Mouse (Mus musculus): ENCODE measurements around the gene Ptprt. TPM values are rescaled to one million over a fixed set of nuclear protein-coding genes. Genes with fewer than 3 reads are reported as not detected.

Ptprt gene
- polyA plus RNA-seq, 1 experiment from 2014 or later = 2.4 TPM

GRCm38 (mm10) chr2:161640805-161641204 lies 1020.1 kb downstream of the Ptprt start:
- Histone ChIP-seq H3K9me3 (ENCODE audit: control insufficient read depth, low read length) (no peaks in the 10 kb centered on the region), H3K36me3 (ENCODE audit: control insufficient read depth, insufficient read depth, low read length) (no peaks in the 10 kb centered on the region), H3K27ac (replicated peaks; ENCODE audit: low read depth, low read length) (no peak overlapping the region), H3K4me2 (ENCODE audit: low read depth, severe bottlenecking) (no peak overlapping the region), H3K27me3 (ENCODE audit: control insufficient read depth, insufficient read depth, low read length) (no peaks in the 10 kb centered on the region), H3K9ac (ENCODE audit: low read length) (no peak overlapping the region), H3K4me1 (ENCODE audit: control insufficient read depth, insufficient read depth, low read length) (no peaks in the 10 kb centered on the region), H3K4me3 (ENCODE audit: low read depth, low read length) (no peak overlapping the region)
- 86% methylated on average over 2 of the region's 2 CpGs for WGBS
- DNase-seq (ENCODE audit: low spot score) = no peak
- no peak for ATAC-seq (ENCODE audit: insufficient number of reproducible peaks, low FRiP score, low TSS enrichment, low read depth)

GRCm38 (mm10) chr2:161634084-161634483 lies 1026.9 kb downstream of the Ptprt start:
- H3K4me1 ChIP-seq (ENCODE audit: control insufficient read depth, insufficient read depth, low read length) = no peaks in the 10 kb centered on the region
- DNase-seq (ENCODE audit: low spot score) = no peak

GRCm38 (mm10) chr2:161625896-161626295 lies 1035.1 kb downstream of the Ptprt start:
- no peak for ATAC-seq (ENCODE audit: insufficient number of reproducible peaks, low FRiP score, low TSS enrichment, low read depth)

More at GRCm38 (mm10) chr2:161634084-161634483, 1026.9 kb downstream of the Ptprt start:
- H3K36me3 ChIP-seq (ENCODE audit: control insufficient read depth, insufficient read depth, low read length) = no peaks in the 10 kb centered on the region
- H3K9me3 ChIP-seq (ENCODE audit: control insufficient read depth, low read length) = no peaks in the 10 kb centered on the region
- no peak overlapping the region for H3K9ac ChIP-seq (ENCODE audit: low read length)
- H3K27ac ChIP-seq (replicated peaks; ENCODE audit: low read depth, low read length) = no peak overlapping the region
- ATAC-seq (ENCODE audit: insufficient number of reproducible peaks, low FRiP score, low TSS enrichment, low read depth) = no peak
- H3K4me3 ChIP-seq (ENCODE audit: low read depth, low read length) = no peak overlapping the region
- WGBS = 93% methylated on average over 2 of the region's 2 CpGs
- no peak overlapping the region for H3K4me2 ChIP-seq (ENCODE audit: low read depth, severe bottlenecking)
- no peaks in the 10 kb centered on the region for H3K27me3 ChIP-seq (ENCODE audit: control insufficient read depth, insufficient read depth, low read length)

GRCm38 (mm10) chr2:161608401-161608800 lies 1052.5 kb downstream of the Ptprt start:
- ATAC-seq (ENCODE audit: insufficient number of reproducible peaks, low FRiP score, low TSS enrichment, low read depth) (no peak), DNase-seq (ENCODE audit: low spot score) (no peak)
- H3K27me3 ChIP-seq (ENCODE audit: control insufficient read depth, insufficient read depth, low read length) = no peaks in the 10 kb centered on the region
- H3K4me2 ChIP-seq (ENCODE audit: low read depth, severe bottlenecking) = no peak overlapping the region
- no peaks in the 10 kb centered on the region for H3K9me3 ChIP-seq (ENCODE audit: control insufficient read depth, low read length)
- H3K4me1 ChIP-seq (ENCODE audit: control insufficient read depth, insufficient read depth, low read length) = no peaks in the 10 kb centered on the region
- H3K9ac ChIP-seq (ENCODE audit: low read length) = no peak overlapping the region
- 74% methylated on average over 4 of the region's 4 CpGs for WGBS
- no peak overlapping the region for H3K4me3 ChIP-seq (ENCODE audit: low read depth, low read length)
- no peak overlapping the region for H3K27ac ChIP-seq (replicated peaks; ENCODE audit: low read depth, low read length)
- no peaks in the 10 kb centered on the region for H3K36me3 ChIP-seq (ENCODE audit: control insufficient read depth, insufficient read depth, low read length)

More at GRCm38 (mm10) chr2:161625896-161626295, 1035.1 kb downstream of the Ptprt start:
- no peaks in the 10 kb centered on the region for H3K4me1 ChIP-seq (ENCODE audit: control insufficient read depth, insufficient read depth, low read length)
- no peak overlapping the region for H3K27ac ChIP-seq (replicated peaks; ENCODE audit: low read depth, low read length)
- no peak overlapping the region for H3K4me3 ChIP-seq (ENCODE audit: low read depth, low read length)
- no peaks in the 10 kb centered on the region for H3K27me3 ChIP-seq (ENCODE audit: control insufficient read depth, insufficient read depth, low read length)
- H3K36me3 ChIP-seq (ENCODE audit: control insufficient read depth, insufficient read depth, low read length) = no peaks in the 10 kb centered on the region
- DNase-seq (ENCODE audit: low spot score) = no peak
- WGBS = 76% methylated on average over 1 of the region's 1 CpGs
- no peak overlapping the region for H3K9ac ChIP-seq (ENCODE audit: low read length)
- no peak overlapping the region for H3K4me2 ChIP-seq (ENCODE audit: low read depth, severe bottlenecking)
- no peaks in the 10 kb centered on the region for H3K9me3 ChIP-seq (ENCODE audit: control insufficient read depth, low read length)

- Histone ChIP-seq H3K27ac (replicated peaks; ENCODE audit: low read depth, low read length) (no peak overlapping the region), H3K4me2 (ENCODE audit: low read depth, severe bottlenecking) (no peak overlapping the region), H3K4me3 (ENCODE audit: low read depth, low read length) (no peak overlapping the region), H3K9me3 (ENCODE audit: control insufficient read depth, low read length) (no peaks in the 10 kb centered on the region), H3K27me3 (ENCODE audit: control insufficient read depth, insufficient read depth, low read length) (no peaks in the 10 kb centered on the region), H3K4me1 (ENCODE audit: control insufficient read depth, insufficient read depth, low read length) (no peaks in the 10 kb centered on the region), H3K9ac (ENCODE audit: low read length) (no peak overlapping the region), H3K36me3 (ENCODE audit: control insufficient read depth, insufficient read depth, low read length) (no peaks in the 10 kb centered on the region)
- WGBS = 75% methylated on average over 4 of the region's 4 CpGs
- no peak for ATAC-seq (ENCODE audit: insufficient number of reproducible peaks, low FRiP score, low TSS enrichment, low read depth)
- DNase-seq (ENCODE audit: low spot score) = no peak
Measured at GRCm38 (mm10) chr2:161607372-161607771, 1053.6 kb downstream of the Ptprt start.

GRCm38 (mm10) chr2:161600206-161600808 lies 1060.6 kb downstream of the Ptprt start:
- no peaks in the 10 kb centered on the region for H3K4me1 ChIP-seq (ENCODE audit: control insufficient read depth, insufficient read depth, low read length)
- no peak overlapping the region for H3K4me2 ChIP-seq (ENCODE audit: low read depth, severe bottlenecking)
- no peak for DNase-seq (ENCODE audit: low spot score)
- no peak for ATAC-seq (ENCODE audit: insufficient number of reproducible peaks, low FRiP score, low TSS enrichment, low read depth)
- no peaks in the 10 kb centered on the region for H3K9me3 ChIP-seq (ENCODE audit: control insufficient read depth, low read length)
- no peaks in the 10 kb centered on the region for H3K36me3 ChIP-seq (ENCODE audit: control insufficient read depth, insufficient read depth, low read length)
- no peak overlapping the region for H3K27ac ChIP-seq (replicated peaks; ENCODE audit: low read depth, low read length)
- WGBS = 52% methylated on average over 6 of the region's 6 CpGs
- H3K9ac ChIP-seq (ENCODE audit: low read length) = no peak overlapping the region
- H3K27me3 ChIP-seq (ENCODE audit: control insufficient read depth, insufficient read depth, low read length) = no peaks in the 10 kb centered on the region
- H3K4me3 ChIP-seq (ENCODE audit: low read depth, low read length) = no peak overlapping the region

GRCm38 (mm10) chr2:161593391-161594152 lies 1067.4 kb downstream of the Ptprt start:
- Histone ChIP-seq H3K4me1 (ENCODE audit: control insufficient read depth, insufficient read depth, low read length) (no peaks in the 10 kb centered on the region), H3K9ac (ENCODE audit: low read length) (no peak overlapping the region), H3K27ac (replicated peaks; ENCODE audit: low read depth, low read length) (no peak overlapping the region), H3K36me3 (ENCODE audit: control insufficient read depth, insufficient read depth, low read length) (no peaks in the 10 kb centered on the region), H3K27me3 (ENCODE audit: control insufficient read depth, insufficient read depth, low read length) (no peaks in the 10 kb centered on the region), H3K4me3 (ENCODE audit: low read depth, low read length) (no peak overlapping the region), H3K9me3 (ENCODE audit: control insufficient read depth, low read length) (no peaks in the 10 kb centered on the region), H3K4me2 (ENCODE audit: low read depth, severe bottlenecking) (no peak overlapping the region)
- DNase-seq (ENCODE audit: low spot score) (no peak), ATAC-seq (ENCODE audit: insufficient number of reproducible peaks, low FRiP score, low TSS enrichment, low read depth) (no peak)
- WGBS = 83% methylated on average over 7 of the region's 7 CpGs

- Histone ChIP-seq H3K36me3 (ENCODE audit: control insufficient read depth, insufficient read depth, low read length) (no peaks in the 10 kb centered on the region), H3K9me3 (ENCODE audit: control insufficient read depth, low read length) (no peaks in the 10 kb centered on the region), H3K27me3 (ENCODE audit: control insufficient read depth, insufficient read depth, low read length) (no peaks in the 10 kb centered on the region), H3K4me2 (ENCODE audit: low read depth, severe bottlenecking) (no peak overlapping the region), H3K9ac (ENCODE audit: low read length) (no peak overlapping the region), H3K4me1 (ENCODE audit: control insufficient read depth, insufficient read depth, low read length) (no peaks in the 10 kb centered on the region), H3K27ac (replicated peaks; ENCODE audit: low read depth, low read length) (no peak overlapping the region), H3K4me3 (ENCODE audit: low read depth, low read length) (no peak overlapping the region)
- ATAC-seq (ENCODE audit: insufficient number of reproducible peaks, low FRiP score, low TSS enrichment, low read depth) (no peak), DNase-seq (ENCODE audit: low spot score) (no peak)
Measured at GRCm38 (mm10) chr2:161574401-161574800, 1086.5 kb downstream of the Ptprt start.
